Mouse (Mus musculus): Measurements from ENCODE around the gene Cxcr1. TPM values are rescaled to one million over a fixed set of nuclear protein-coding genes. Genes with fewer than 3 reads are reported as not detected.

The Cxcr1 gene
- not detected for total RNA-seq (2021)

- DNase-seq, result no peak
- intact Hi-C loops (cut with DNase I), result loop anchor here (10.0 kb wide), 1 partner anchor 210 kb away; no protein-coding TSS in a partner anchor
Measured at GRCm38 (mm10) chr1:74194445-74194844, at the start of gene Cxcr1. Cxcr1 (minus strand) TSS chr1:74194631.

- intact Hi-C loops (cut with DNase I), result no loop called here
- no peak for DNase-seq
Measured at GRCm38 (mm10) chr1:74240832-74241231, 46.4 kb upstream of the Cxcr1 start.

GRCm38 (mm10) chr1:74240311-74240710 is 45.9 kb upstream of the Cxcr1 start:
- peak in 1 of 2 experiments; percentile 37 for DNase-seq
- intact Hi-C loops (cut with DNase I), result no loop called here

GRCm38 (mm10) chr1:74239618-74240017 is 45.2 kb upstream of the Cxcr1 start:
- DNase-seq, result peak; percentile 23 to 32
- intact Hi-C loops (cut with DNase I), result no loop called here

GRCm38 (mm10) chr1:74239162-74239561 is 44.7 kb upstream of the Cxcr1 start:
- intact Hi-C loops (cut with DNase I), result no loop called here
- no peak for DNase-seq

GRCm38 (mm10) chr1:74238136-74238535 is 43.7 kb upstream of the Cxcr1 start:
- intact Hi-C loops (cut with DNase I), result no loop called here
- no peak for DNase-seq

GRCm38 (mm10) chr1:74237671-74238070 is 43.2 kb upstream of the Cxcr1 start:
- DNase-seq, result no peak
- intact Hi-C loops (cut with DNase I), result loop anchor here (1.0 to 2.0 kb wide), 2 partner anchors 12 to 47 kb away; partner anchors contain the start of genes Aamp and Pnkd

GRCm38 (mm10) chr1:74236590-74237317 is 42.3 kb upstream of the Cxcr1 start:
- intact Hi-C loops (cut with DNase I), result loop anchor here (1.0 to 2.0 kb wide), 2 partner anchors 13 to 48 kb away; partner anchors contain the start of genes Aamp and Pnkd

GRCm38 (mm10) chr1:74235938-74236589 is 41.6 kb upstream of the Cxcr1 start, which contains the start of gene Arpc2:
Arpc2 (plus strand) TSS chr1:74236084.
- intact Hi-C loops (cut with DNase I), result loop anchor here (2.0 kb wide), 1 partner anchor 49 kb away; the partner anchor contains the start of genes Aamp and Pnkd
- DNase-seq, result peak; percentile 98 to 99

More at GRCm38 (mm10) chr1:74236590-74237317, 42.3 kb upstream of the Cxcr1 start:
- peak in 1 of 2 experiments; percentile 49 for DNase-seq

- DNase-seq, result no peak
- intact Hi-C loops (cut with DNase I), result no loop called here
Measured at GRCm38 (mm10) chr1:74230992-74231391, 36.6 kb upstream of the Cxcr1 start.

- DNase-seq, result no peak
- intact Hi-C loops (cut with DNase I), result no loop called here
Measured at GRCm38 (mm10) chr1:74229942-74230341, 35.5 kb upstream of the Cxcr1 start.

- peak; percentile 47 for DNase-seq
- intact Hi-C loops (cut with DNase I), result no loop called here
Measured at GRCm38 (mm10) chr1:74227317-74227716, 32.9 kb upstream of the Cxcr1 start.

- DNase-seq, result no peak
- intact Hi-C loops (cut with DNase I), result no loop called here
Measured at GRCm38 (mm10) chr1:74219922-74220321, 25.5 kb upstream of the Cxcr1 start.

- intact Hi-C loops (cut with DNase I), result loop anchor here (5.0 kb wide), 2 partner anchors 48 to 178 kb away; no protein-coding TSS in a partner anchor
- DNase-seq, result no peak
Measured at GRCm38 (mm10) chr1:74208941-74209340, 14.5 kb upstream of the Cxcr1 start.

- DNase-seq, result no peak
Measured at GRCm38 (mm10) chr1:74207906-74208305, 13.5 kb upstream of the Cxcr1 start.

GRCm38 (mm10) chr1:74206642-74207041 is 12.2 kb upstream of the Cxcr1 start:
- intact Hi-C loops (cut with DNase I), result loop anchor here (2.0 to 5.0 kb wide), 4 partner anchors 51 to 181 kb away; partner anchors contain the start of genes Aamp, Catip and Pnkd

More at GRCm38 (mm10) chr1:74207906-74208305, 13.5 kb upstream of the Cxcr1 start:
- intact Hi-C loops (cut with DNase I), result loop anchor here (2.0 to 5.0 kb wide), 4 partner anchors 49 to 179 kb away; partner anchors contain the start of genes Aamp, Catip and Pnkd

GRCm38 (mm10) chr1:74205881-74206280 is 11.4 kb upstream of the Cxcr1 start:
- DNase-seq, result peak; percentile 17 to 45
- intact Hi-C loops (cut with DNase I), result loop anchor here (1.0 to 5.0 kb wide), 5 partner anchors 51 to 246 kb away; partner anchors contain the start of genes Aamp, Catip and Pnkd

More at GRCm38 (mm10) chr1:74206642-74207041, 12.2 kb upstream of the Cxcr1 start:
- DNase-seq, result no peak

- no peak for DNase-seq
- intact Hi-C loops (cut with DNase I), result no loop called here
Measured at GRCm38 (mm10) chr1:74203457-74203856, 9.0 kb upstream of the Cxcr1 start.

- no peak for DNase-seq
- intact Hi-C loops (cut with DNase I), result no loop called here
Measured at GRCm38 (mm10) chr1:74201048-74201844, 6.8 kb upstream of the Cxcr1 start.

- no peak for DNase-seq
- intact Hi-C loops (cut with DNase I), result loop anchor here (5.0 to 10.0 kb wide), 2 partner anchors 117 to 214 kb away; no protein-coding TSS in a partner anchor
Measured at GRCm38 (mm10) chr1:74199046-74199445, 4.6 kb upstream of the Cxcr1 start.

Measured in heart, postnatal 36 days (tissue).